Mouse (Mus musculus) lung, postnatal 0 days (tissue): Measurements from ENCODE around the gene Rprd1b. TPM values are rescaled to one million over a fixed set of nuclear protein-coding genes. Genes with fewer than 3 reads are reported as not detected.

Experiments
- ATAC-seq: fragments of 200-750 bp; cut with Nextera tagmentation; 2 replicates; pipeline ENCODE4 v1.8.0; 2017; ENCODE audit warnings: moderate library complexity
- DNase-seq: peaks from one replicate; pipeline ENCODE4 v3.0.0-alpha.2; 2016; ENCODE audit warnings: low spot score
- H3K27ac ChIP-seq: fragments of 300-500 bp; sonication (generic); 2 replicates; pipeline ENCODE4 v1.5.1; 2014; ENCODE audit warnings: antibody characterized with exemption, mild to moderate bottlenecking, low read length, mixed read lengths
- H3K27me3 ChIP-seq: fragments of 300-500 bp; sonication (generic); replicated peaks from 2 replicates; pipeline ENCODE4 v1.6.1; 2014; ENCODE audit warnings: low read length, mixed read lengths; ENCODE audit not compliant: insufficient read depth
- H3K36me3 ChIP-seq: fragments of 300-500 bp; sonication (generic); 2 replicates; pipeline ENCODE4 v1.6.1; 2014; ENCODE audit warnings: low read length, mixed read lengths; ENCODE audit not compliant: insufficient read depth
- H3K4me1 ChIP-seq: fragments of 300-500 bp; sonication (generic); 2 replicates; pipeline ENCODE4 v1.6.1; 2014; ENCODE audit warnings: antibody characterized with exemption, low read depth, low read length, mixed read lengths; ENCODE audit not compliant: insufficient read depth
- H3K4me2 ChIP-seq: fragments of 300-500 bp; sonication (generic); replicated peaks from 2 replicates; pipeline ENCODE4 v1.6.1; 2014; ENCODE audit warnings: low read depth, mild to moderate bottlenecking, low read length, moderate library complexity, mixed read lengths
- H3K4me3 ChIP-seq: fragments of 300-500 bp; sonication (generic); 2 replicates; pipeline ENCODE4 v1.5.1; 2014; ENCODE audit warnings: low read depth, low read length
- H3K9ac ChIP-seq: fragments of 300-500 bp; sonication (generic); replicated peaks from 2 replicates; pipeline ENCODE4 v1.6.1; 2014; ENCODE audit warnings: low read depth, mild to moderate bottlenecking
- H3K9me3 ChIP-seq: fragments of 300-500 bp; sonication (generic); 2 replicates; pipeline ENCODE4 v1.6.1; 2016; ENCODE audit warnings: low read length, mixed read lengths
- CTCF ChIP-seq: IDR thresholded peaks from 2 replicates; pipeline ENCODE4 v1.5.1; 2016; ENCODE audit warnings: antibody characterized with exemption, mild to moderate bottlenecking
- EP300 ChIP-seq: IDR thresholded peaks from 2 replicates; pipeline ENCODE4 v1.6.1; 2016; ENCODE audit warnings: antibody characterized with exemption, mild to moderate bottlenecking, control low read depth
- WGBS: fragments of 180-500 bp; shearing (Covaris S2); extraction: QIAGEN DNeasy Blood & Tissue Kit; methylation state at CpG from one replicate; pipeline ENCODE4 v1.1.7; 2014; 5-methylcytosine and 5-hydroxymethylcytosine counted together
- polyA plus RNA-seq: library from polyadenylated mRNA; unstranded; fragments of >200 nt; fragmentation: Nextera tagmentation; extraction: Ambion mirVana; gene quantifications from 2 replicates; pipeline ENCODE4 v1.2.1, GENCODE M21; 2015

Rprd1b gene
- polyA plus RNA-seq, 1 experiment from 2014 or later: 23.8 TPM

- peak; percentile 78 for DNase-seq
- no peaks in the 10 kb centered on the region for H3K9me3 ChIP-seq
- H3K9ac ChIP-seq: no peak overlapping the region
- WGBS: 77% methylated on average over 5 of the region's 5 CpGs
- 0 out of 2 replicates have a peak, but pooled peaks cover 5% of the 10 kb centered on the region for H3K36me3 ChIP-seq
- peak; percentile 71 for TF ChIP-seq EP300
- TF ChIP-seq CTCF: peak; percentile 50
- no peak overlapping the region for H3K4me3 ChIP-seq
- no peaks in the 10 kb centered on the region for H3K27me3 ChIP-seq
- H3K27ac ChIP-seq: peak overlapping the region; percentile 55; the same call in 1 of the 2 replicates
- peaks cover 11% of the 10 kb centered on the region for H3K4me1 ChIP-seq
- peak; percentile 84 for ATAC-seq
- H3K4me2 ChIP-seq: no peak overlapping the region
These were observed 39.0 kb downstream of the Rprd1b start for GRCm38 (mm10) chr2:158067260-158067824.

GRCm38 (mm10) chr2:158068444-158068971 is 40.2 kb downstream of the Rprd1b start:
- Histone ChIP-seq H3K9ac (no peak overlapping the region), H3K27ac (no peak overlapping the region), H3K4me3 (no peak overlapping the region), H3K36me3 (0 out of 2 replicates have a peak, but pooled peaks cover 5% of the 10 kb centered on the region), H3K4me2 (no peak overlapping the region), H3K9me3 (no peaks in the 10 kb centered on the region), H3K27me3 (no peaks in the 10 kb centered on the region), H3K4me1 (peaks cover 11% of the 10 kb centered on the region)
- DNase-seq (no peak), ATAC-seq (no peak)
- TF ChIP-seq CTCF (no peak), EP300 (no peak)

- Histone ChIP-seq H3K9me3 (no peaks in the 10 kb centered on the region), H3K36me3 (peaks cover 16% of the 10 kb centered on the region), H3K27me3 (no peaks in the 10 kb centered on the region), H3K4me2 (no peak overlapping the region), H3K4me1 (peaks cover 11% of the 10 kb centered on the region), H3K4me3 (no peak overlapping the region), H3K27ac (no peak overlapping the region), H3K9ac (no peak overlapping the region)
- WGBS: 51% methylated on average over 3 of the region's 3 CpGs
- TF ChIP-seq CTCF: peak; percentile 33; the same call in 1 of the 2 replicates
- no peak for TF ChIP-seq EP300
- ATAC-seq: peak; percentile 50
- DNase-seq: peak; percentile 54
These were observed 42.8 kb downstream of the Rprd1b start for GRCm38 (mm10) chr2:158070885-158071632.

- Histone ChIP-seq H3K4me1 (peaks cover 9% of the 10 kb centered on the region), H3K4me2 (no peak overlapping the region), H3K9me3 (no peaks in the 10 kb centered on the region), H3K4me3 (no peak overlapping the region), H3K27ac (no peak overlapping the region), H3K36me3 (peaks cover 20% of the 10 kb centered on the region), H3K27me3 (no peaks in the 10 kb centered on the region), H3K9ac (no peak overlapping the region)
- ATAC-seq (no peak), DNase-seq (no peak)
- WGBS: 77% methylated on average over 5 of the region's 5 CpGs
- TF ChIP-seq EP300: no peak
- TF ChIP-seq CTCF: no peak
These were observed 43.3 kb downstream of the Rprd1b start for GRCm38 (mm10) chr2:158071633-158071995.

GRCm38 (mm10) chr2:158074835-158075234 is 46.5 kb downstream of the Rprd1b start:
- 84% methylated on average over 5 of the region's 5 CpGs for WGBS
- ATAC-seq (no peak), DNase-seq (no peak)
- no peak overlapping the region for H3K27ac ChIP-seq
- H3K9ac ChIP-seq: no peak overlapping the region
- peaks cover 21% of the 10 kb centered on the region for H3K36me3 ChIP-seq
- H3K4me3 ChIP-seq: no peak overlapping the region
- H3K4me2 ChIP-seq: no peak overlapping the region
- TF ChIP-seq CTCF (no peak), EP300 (no peak)
- peaks cover 6% of the 10 kb centered on the region for H3K4me1 ChIP-seq
- H3K27me3 ChIP-seq: no peaks in the 10 kb centered on the region
- H3K9me3 ChIP-seq: no peaks in the 10 kb centered on the region

- peaks cover 21% of the 10 kb centered on the region for H3K36me3 ChIP-seq
- no peak overlapping the region for H3K27ac ChIP-seq
- no peak overlapping the region for H3K4me2 ChIP-seq
- ATAC-seq (peak; percentile 24; the same call in 1 of the 2 replicates), DNase-seq (no peak)
- 59% methylated on average over 6 of the region's 6 CpGs for WGBS
- H3K9ac ChIP-seq: no peak overlapping the region
- H3K4me3 ChIP-seq: no peak overlapping the region
- H3K4me1 ChIP-seq: peaks cover 3% of the 10 kb centered on the region
- H3K27me3 ChIP-seq: no peaks in the 10 kb centered on the region
- no peaks in the 10 kb centered on the region for H3K9me3 ChIP-seq
- TF ChIP-seq CTCF (no peak), EP300 (no peak)
These were observed 48.4 kb downstream of the Rprd1b start for GRCm38 (mm10) chr2:158076690-158077089.
